Mouse (Mus musculus): ENCODE data around the gene Entpd7.

DNA sequence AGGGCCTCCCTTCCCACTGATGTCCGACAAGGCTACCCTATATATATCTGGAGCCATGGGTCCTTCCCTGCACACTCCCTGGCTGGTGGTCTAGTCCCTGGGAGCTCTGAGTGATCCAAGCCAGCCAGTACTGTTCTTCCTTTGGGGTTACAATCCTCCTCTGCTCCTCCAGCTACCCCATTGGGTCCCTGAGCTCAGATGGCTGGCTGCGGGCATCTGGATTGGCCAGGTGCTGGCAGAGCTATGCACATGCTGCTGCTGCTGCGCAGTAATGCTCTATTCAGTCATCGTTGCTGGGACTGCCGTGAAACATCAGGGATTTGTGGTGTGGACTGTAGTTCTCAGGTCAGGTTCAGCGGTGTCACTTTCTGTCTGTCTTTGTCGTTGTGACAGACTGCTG lies 35.3 kb downstream of the Entpd7 start:
- TF ChIP-seq EP300 (optimal IDR thresholded peaks at IDR 0.05) (no peak), CTCF (IDR thresholded peaks at IDR 0.05; ENCODE audit: low read depth) (no peak)
